In genomic region chrX:47976551-47976950, GRCm38 (mm10) we compare ENCODE assay signal across 10 mouse cellular contexts. TPM values are rescaled to one million over a fixed set of nuclear protein-coding genes. Genes with fewer than 3 reads are reported as not detected.
DNase-seq lines count a peak whose midpoint lies in the region; ATAC-seq lines count a peak whose summit lies in the region.
"Had no signal": no experiment of that assay in that cellular context is flagged by ENCODE, and none has a peak within 500 bp of the region (broad histone marks: within the 10 kb centered on the region; RNA-seq: fewer than 3 reads in every experiment).

No protein-coding gene starts in this region.

- H3K9me3 ChIP-seq in intestine, embryonic 15.5 days, result no peaks in the 10 kb centered on the region
- H3K9me3 ChIP-seq: limb, embryonic 13.5 days had no signal

- H3K27ac ChIP-seq in intestine, embryonic 15.5 days, result no peak overlapping the region
- H3K27ac ChIP-seq: limb, embryonic 13.5 days had no signal

- H3K27me3 ChIP-seq in intestine, embryonic 15.5 days (replicated peaks), result no peaks in the 10 kb centered on the region
- H3K27me3 ChIP-seq: limb, embryonic 13.5 days had no signal

- no peaks in the 10 kb centered on the region for H3K36me3 ChIP-seq in intestine, embryonic 15.5 days
- H3K36me3 ChIP-seq: limb, embryonic 13.5 days had no signal

- peak; percentile 21 to 67 for DNase-seq in heart, adult 18-20 months
- no peak for DNase-seq in heart, postnatal 36 days
- peak; percentile 40 for DNase-seq in urinary bladder, postnatal 14 days (ENCODE audit: low spot score)
- no peak for DNase-seq in urinary bladder, postnatal 10 days (ENCODE audit: low spot score)
- peak; percentile 22 for DNase-seq in telencephalon, adult 2 months (ENCODE audit: low read depth, low spot score)
- DNase-seq in cerebellum, adult 9-11 months, result no peak
- DNase-seq: cerebellum, postnatal 25 days had no signal

- no peak overlapping the region for H3K4me3 ChIP-seq in intestine, embryonic 15.5 days (replicated peaks)
- H3K4me3 ChIP-seq: limb, embryonic 13.5 days had no signal

- no peaks in the 10 kb centered on the region for H3K4me1 ChIP-seq in intestine, embryonic 15.5 days (replicated peaks)
- H3K4me1 ChIP-seq: limb, embryonic 13.5 days had no signal

- no peak overlapping the region for H3K9ac ChIP-seq in intestine, embryonic 15.5 days
- H3K9ac ChIP-seq: limb, embryonic 13.5 days had no signal

- H3K4me2 ChIP-seq in intestine, embryonic 15.5 days (replicated peaks), result no peak overlapping the region
- H3K4me2 ChIP-seq: limb, embryonic 13.5 days had no signal

- WGBS in intestine, embryonic 15.5 days, result 67% methylated on average over 4 of the region's 4 CpGs

- intact Hi-C loops in heart, postnatal 36 days (cut with DNase I), result no loop called here

- ATAC-seq in intestine, embryonic 15.5 days, result peak; percentile 86
- no peak for ATAC-seq in erythroblast, adult 5-6 weeks (replicated peaks; ENCODE audit: low FRiP score, poor library complexity, severe bottlenecking)

RNA-seq across cellular contexts. Expression of gene Apln, which starts 58.1 kb away (rescaled TPM):
- 10 to 100 TPM in 1 of 2 experiments, 1 to 10 TPM in 1; 4.6 to 15.9 TPM for total RNA-seq in heart, adult 18-20 months (2021)
- total RNA-seq in heart, postnatal 36 days (2021), result 10 to 100 TPM in 1 of 2 experiments, 1 to 10 TPM in 1; 8.4 to 14.5 TPM
- 6.0 and 6.4 TPM in 2 replicates for polyA plus RNA-seq in intestine, embryonic 15.5 days (2015; fragmentation: Nextera tagmentation; extraction: Ambion mirVana)
- total RNA-seq in erythroblast, adult 5-6 weeks (2015; ENCODE audit: low replicate concordance), result not detected in 2 replicates
- total RNA-seq in erythroblast, adult 5-6 weeks (2017; ENCODE audit: low replicate concordance), result 0.28 TPM in 1 of 2 replicates, not detected in the other

Comparison
In these comparisons a context has a peak if more than half of its experiments do, and no peak if none do; other contexts are left out.
1. DNase-seq: peak in heart, adult 18-20 months (2 of 2), urinary bladder, postnatal 14 days (single experiment) and telencephalon, adult 2 months (single experiment); none in heart, postnatal 36 days (0 of 2), urinary bladder, postnatal 10 days (single experiment) and cerebellum, adult 9-11 months (single experiment).
2. RNA of gene Apln, which starts 58.1 kb away (total RNA-seq): 4.6 to 15.9 TPM in heart, adult 18-20 months and 8.4 to 14.5 TPM in heart, postnatal 36 days; 0.28 TPM in erythroblast, adult 5-6 weeks; every median in the first group is over 4 times any median in the second.